Mouse (Mus musculus): Measurements from ENCODE around the gene Creb3l2. TPM values are rescaled to one million over a fixed set of nuclear protein-coding genes. Genes with fewer than 3 reads are reported as not detected.

Gene Creb3l2
- polyA plus RNA-seq, 1 experiment from 2014 or later, result 5.7 TPM

DNA sequence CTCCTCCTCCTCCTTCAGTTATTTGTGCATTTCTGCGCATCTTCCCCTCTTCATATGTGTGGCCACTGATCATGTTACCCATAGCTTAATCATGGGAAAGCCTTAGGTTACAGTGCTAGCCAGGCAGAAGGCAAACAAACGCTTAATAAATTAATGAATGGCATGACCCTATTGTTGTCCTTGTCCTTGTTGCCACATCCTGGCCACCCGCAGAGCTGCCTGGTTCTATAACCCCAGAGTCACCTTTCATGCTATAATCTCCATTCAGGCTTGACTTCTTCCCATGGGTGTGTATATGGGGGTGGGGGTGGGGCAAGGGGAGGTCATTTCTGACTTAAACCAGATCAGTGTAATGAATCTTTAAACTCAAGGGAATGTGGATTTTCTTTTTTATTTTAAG, 37.6 kb downstream of the Creb3l2 start:
- Histone ChIP-seq H3K27me3 (no peaks in the 10 kb centered on the region), H3K36me3 (no peaks in the 10 kb centered on the region), H3K4me2 (no peak overlapping the region), H3K4me1 (replicated peaks) (peaks cover 20% of the 10 kb centered on the region), H3K27ac (replicated peaks) (no peak overlapping the region), H3K9ac (no peak overlapping the region), H3K4me3 (no peak overlapping the region), H3K9me3 (no peaks in the 10 kb centered on the region)
- 44% methylated on average over 3 of the region's 3 CpGs for WGBS
- no peak for ATAC-seq (ENCODE audit: low read depth)

DNA sequence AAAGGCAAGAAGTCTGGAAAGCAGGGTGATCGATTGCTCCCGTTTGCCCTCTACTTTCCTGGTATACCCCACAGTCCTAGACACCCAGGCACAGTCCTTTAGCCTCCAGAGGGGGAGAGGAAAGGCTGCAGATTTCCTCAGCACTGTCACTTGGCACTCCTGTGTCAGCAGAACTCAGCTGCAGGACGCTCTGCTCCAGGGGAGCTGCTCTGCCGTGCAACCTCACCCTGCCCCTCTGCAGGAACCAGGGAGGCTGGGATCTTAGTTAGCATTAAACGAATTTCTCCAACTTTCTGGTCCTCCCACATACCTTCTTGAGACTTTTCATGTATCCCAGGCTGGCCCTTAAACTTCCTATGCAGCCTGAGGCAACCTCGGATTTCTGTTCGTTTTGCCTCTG, 40.0 kb downstream of the Creb3l2 start:
- 64% methylated on average over 7 of the region's 7 CpGs for WGBS
- H3K4me1 ChIP-seq (replicated peaks), result peaks cover 20% of the 10 kb centered on the region
- H3K4me2 ChIP-seq, result no peak overlapping the region
- H3K27ac ChIP-seq (replicated peaks), result no peak overlapping the region
- no peak overlapping the region for H3K9ac ChIP-seq
- H3K4me3 ChIP-seq, result no peak overlapping the region
- no peaks in the 10 kb centered on the region for H3K9me3 ChIP-seq
- ATAC-seq (ENCODE audit: low read depth), result no peak
- no peaks in the 10 kb centered on the region for H3K27me3 ChIP-seq
- no peaks in the 10 kb centered on the region for H3K36me3 ChIP-seq

- no peak overlapping the region for H3K9ac ChIP-seq
- H3K36me3 ChIP-seq, result no peaks in the 10 kb centered on the region
- H3K27ac ChIP-seq (replicated peaks), result no peak overlapping the region
- no peaks in the 10 kb centered on the region for H3K27me3 ChIP-seq
- no peak for ATAC-seq (ENCODE audit: low read depth)
- WGBS, result 90% methylated on average over 11 of the region's 11 CpGs
- H3K9me3 ChIP-seq, result no peaks in the 10 kb centered on the region
- H3K4me2 ChIP-seq, result no peak overlapping the region
- no peak overlapping the region for H3K4me3 ChIP-seq
- peaks cover 20% of the 10 kb centered on the region for H3K4me1 ChIP-seq (replicated peaks)
Observed at GRCm38 (mm10) chr6:37400866-37401525, 41.0 kb downstream of the Creb3l2 start.

DNA sequence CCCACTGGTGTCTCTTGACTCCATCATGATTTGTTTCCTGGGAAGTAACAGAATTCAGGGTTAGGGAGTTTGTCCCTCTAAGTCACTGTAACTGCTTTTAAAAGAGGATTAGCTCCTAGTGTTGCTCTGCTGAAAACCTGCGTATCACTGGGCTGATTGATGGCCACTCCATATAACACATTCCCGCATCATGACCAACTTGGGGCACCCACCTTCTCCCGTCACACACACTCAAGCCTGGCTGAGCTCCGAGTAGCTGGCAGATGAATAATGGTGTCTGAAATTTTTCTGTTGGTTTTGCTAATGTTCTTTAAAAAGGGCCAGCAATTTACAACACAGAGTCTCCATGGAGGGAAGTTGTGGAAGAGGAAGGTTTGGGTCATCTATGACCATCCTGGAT, 41.8 kb downstream of the Creb3l2 start:
- no peaks in the 10 kb centered on the region for H3K27me3 ChIP-seq
- no peak overlapping the region for H3K4me2 ChIP-seq
- 81% methylated on average over 4 of the region's 4 CpGs for WGBS
- H3K9ac ChIP-seq, result no peak overlapping the region
- no peak for ATAC-seq (ENCODE audit: low read depth)
- no peak overlapping the region for H3K27ac ChIP-seq (replicated peaks)
- no peaks in the 10 kb centered on the region for H3K36me3 ChIP-seq
- peaks cover 20% of the 10 kb centered on the region for H3K4me1 ChIP-seq (replicated peaks)
- H3K9me3 ChIP-seq, result no peaks in the 10 kb centered on the region
- no peak overlapping the region for H3K4me3 ChIP-seq

- Histone ChIP-seq H3K4me2 (no peak overlapping the region), H3K4me3 (no peak overlapping the region), H3K36me3 (no peaks in the 10 kb centered on the region), H3K27me3 (no peaks in the 10 kb centered on the region), H3K27ac (replicated peaks) (no peak overlapping the region), H3K4me1 (replicated peaks) (peaks cover 14% of the 10 kb centered on the region; the same call in 1 of the 2 replicates), H3K9me3 (no peaks in the 10 kb centered on the region), H3K9ac (no peak overlapping the region)
- 84% methylated on average over 10 of the region's 10 CpGs for WGBS
- ATAC-seq (ENCODE audit: low read depth), result no peak
Observed at GRCm38 (mm10) chr6:37398943-37399342, 43.0 kb downstream of the Creb3l2 start.

DNA sequence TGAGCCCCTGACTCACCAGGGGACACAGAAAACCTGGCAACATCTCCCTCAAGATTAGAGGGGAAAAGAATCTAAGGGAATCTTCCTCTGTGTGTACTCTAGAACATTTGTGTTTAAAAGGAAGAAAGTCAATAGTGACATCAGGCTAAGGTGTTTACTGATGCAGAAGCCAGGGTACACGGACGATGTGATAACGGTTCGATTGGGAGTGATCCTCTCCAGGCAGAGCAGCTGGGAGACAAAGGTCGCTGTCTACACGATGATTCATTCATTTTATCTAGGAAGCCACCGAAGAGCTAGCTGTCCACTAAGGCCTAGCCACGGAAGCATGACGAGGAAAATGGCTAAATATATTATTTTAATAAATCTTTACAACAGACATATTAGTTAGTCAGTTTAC, 44.0 kb downstream of the Creb3l2 start:
- H3K9me3 ChIP-seq, result no peaks in the 10 kb centered on the region
- 83% methylated on average over 9 of the region's 9 CpGs for whole genome bisulfite sequencing

DNA sequence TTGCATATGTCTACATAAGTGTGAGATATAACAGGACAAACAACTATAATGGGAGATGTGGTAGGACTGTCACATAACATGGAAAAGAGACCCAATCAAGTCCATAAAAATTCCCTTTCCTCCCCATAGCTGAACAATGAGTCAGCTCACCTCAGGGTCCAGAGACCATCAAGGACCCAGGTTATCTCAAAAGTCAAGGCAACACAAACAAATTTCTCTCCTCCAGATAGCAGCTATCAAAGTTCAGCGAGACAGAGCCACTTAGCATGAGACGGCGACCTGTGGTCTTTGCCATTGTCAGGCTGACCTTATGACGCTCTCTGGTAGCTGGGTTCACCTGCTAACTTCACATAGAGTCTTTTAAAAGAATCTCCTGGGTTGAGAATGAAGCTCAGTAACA, 44.7 kb downstream of the Creb3l2 start:
- no peak overlapping the region for H3K9ac ChIP-seq
- H3K27ac ChIP-seq (replicated peaks), result no peak overlapping the region
- ATAC-seq (ENCODE audit: low read depth), result no peak
- WGBS, result 94% methylated on average over 4 of the region's 4 CpGs
- no peaks in the 10 kb centered on the region for H3K27me3 ChIP-seq
- H3K9me3 ChIP-seq, result no peaks in the 10 kb centered on the region
- H3K4me3 ChIP-seq, result no peak overlapping the region
- H3K36me3 ChIP-seq, result no peaks in the 10 kb centered on the region
- no peak overlapping the region for H3K4me2 ChIP-seq
- peaks cover 21% of the 10 kb centered on the region for H3K4me1 ChIP-seq (replicated peaks)

More for the DNA sequence above, 44.0 kb downstream of the Creb3l2 start:
- H3K27ac ChIP-seq (replicated peaks), result no peak overlapping the region
- no peak for ATAC-seq (ENCODE audit: low read depth)
- no peak overlapping the region for H3K4me2 ChIP-seq
- H3K4me1 ChIP-seq (replicated peaks), result peaks cover 15% of the 10 kb centered on the region
- no peak overlapping the region for H3K4me3 ChIP-seq
- no peaks in the 10 kb centered on the region for H3K27me3 ChIP-seq
- no peak overlapping the region for H3K9ac ChIP-seq
- H3K36me3 ChIP-seq, result no peaks in the 10 kb centered on the region

GRCm38 (mm10) chr6:37396127-37396526, 45.8 kb downstream of the Creb3l2 start:
- Histone ChIP-seq H3K9ac (no peak overlapping the region), H3K4me1 (replicated peaks) (peaks cover 16% of the 10 kb centered on the region), H3K4me3 (no peak overlapping the region), H3K36me3 (no peaks in the 10 kb centered on the region), H3K27me3 (no peaks in the 10 kb centered on the region), H3K27ac (replicated peaks) (no peak overlapping the region), H3K4me2 (no peak overlapping the region), H3K9me3 (no peaks in the 10 kb centered on the region)
- 88% methylated on average over 4 of the region's 4 CpGs for WGBS
- no peak for ATAC-seq (ENCODE audit: low read depth)

DNA sequence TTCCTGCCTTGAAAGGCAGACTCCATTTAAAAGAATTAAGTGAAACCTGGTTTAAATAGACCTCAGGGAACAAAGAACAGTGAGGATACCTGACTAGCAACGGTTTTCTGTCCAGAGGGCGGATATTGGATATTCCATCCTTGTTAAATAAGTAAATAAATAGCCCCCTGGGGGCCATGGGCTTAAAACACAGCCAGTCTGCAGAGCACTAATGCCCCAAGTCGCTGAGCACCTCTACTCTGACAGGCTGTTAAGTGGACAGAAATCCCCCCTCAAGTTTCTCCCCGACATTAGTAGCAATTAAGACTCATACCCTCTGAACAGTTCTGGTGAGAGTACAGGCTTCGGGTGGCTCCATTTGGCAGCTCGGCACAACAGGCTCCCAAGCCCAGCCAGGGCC, 48.7 kb downstream of the Creb3l2 start:
- 59% methylated on average over 6 of the region's 6 CpGs for WGBS
- H3K4me1 ChIP-seq (replicated peaks), result peaks cover 9% of the 10 kb centered on the region
- no peak for ATAC-seq (ENCODE audit: low read depth)

DNA sequence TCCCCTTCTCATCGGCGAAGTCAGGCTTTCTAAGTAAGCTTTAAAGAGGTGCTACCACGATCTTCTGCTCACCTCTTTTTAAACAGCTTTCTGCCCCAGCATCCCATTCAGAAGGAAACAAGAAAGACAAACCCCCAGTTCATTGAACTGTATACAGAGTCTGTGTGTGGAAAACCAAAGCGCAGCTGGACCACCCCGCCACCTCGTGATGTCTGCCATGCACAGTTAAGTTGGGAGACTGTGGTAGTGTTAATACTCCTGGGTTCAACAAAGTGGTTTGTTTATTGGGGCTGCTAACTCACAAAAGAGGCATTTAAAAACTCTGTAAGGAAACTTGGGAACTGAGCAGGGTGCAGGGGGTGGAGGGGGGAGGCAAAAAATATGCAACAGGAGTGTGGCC, 49.7 kb downstream of the Creb3l2 start:
- WGBS, result 76% methylated on average over 6 of the region's 6 CpGs
- Histone ChIP-seq H3K4me2 (no peak overlapping the region), H3K4me1 (replicated peaks) (peaks cover 9% of the 10 kb centered on the region), H3K9me3 (no peaks in the 10 kb centered on the region), H3K9ac (no peak overlapping the region), H3K36me3 (no peaks in the 10 kb centered on the region), H3K4me3 (no peak overlapping the region), H3K27ac (replicated peaks) (no peak overlapping the region), H3K27me3 (no peaks in the 10 kb centered on the region)
- no peak for ATAC-seq (ENCODE audit: low read depth)

More for the DNA sequence above, 48.7 kb downstream of the Creb3l2 start:
- no peaks in the 10 kb centered on the region for H3K9me3 ChIP-seq
- H3K9ac ChIP-seq, result no peak overlapping the region
- no peak overlapping the region for H3K4me3 ChIP-seq
- H3K27ac ChIP-seq (replicated peaks), result no peak overlapping the region
- no peaks in the 10 kb centered on the region for H3K36me3 ChIP-seq
- no peaks in the 10 kb centered on the region for H3K27me3 ChIP-seq
- no peak overlapping the region for H3K4me2 ChIP-seq

DNA sequence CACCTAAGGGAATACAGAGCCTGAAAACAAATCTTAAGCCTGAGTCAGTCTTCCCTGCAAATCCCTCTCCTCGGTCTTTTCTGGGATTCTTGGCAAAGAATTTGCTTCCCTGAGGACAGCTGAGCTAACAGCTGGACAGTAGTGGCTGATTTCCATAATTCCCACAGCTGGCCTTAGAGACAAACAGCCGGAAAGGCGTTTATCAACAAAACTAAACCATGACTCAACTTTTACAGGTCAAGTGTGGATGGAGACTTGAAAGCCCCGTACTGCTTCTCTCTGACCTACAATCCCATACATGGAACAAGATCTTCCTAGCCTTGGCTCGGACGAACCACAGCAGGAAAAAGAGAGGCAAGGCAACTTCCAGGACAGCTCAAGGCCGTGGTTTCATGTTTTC, 50.6 kb downstream of the Creb3l2 start:
- Histone ChIP-seq H3K27me3 (no peaks in the 10 kb centered on the region), H3K9ac (no peak overlapping the region), H3K9me3 (no peaks in the 10 kb centered on the region), H3K4me2 (no peak overlapping the region), H3K4me3 (no peak overlapping the region), H3K36me3 (no peaks in the 10 kb centered on the region), H3K4me1 (replicated peaks) (peaks cover 9% of the 10 kb centered on the region), H3K27ac (replicated peaks) (no peak overlapping the region)
- WGBS, result 84% methylated on average over 7 of the region's 7 CpGs
- no peak for ATAC-seq (ENCODE audit: low read depth)

GRCm38 (mm10) chr6:37388960-37389359, 53.0 kb downstream of the Creb3l2 start:
- Histone ChIP-seq H3K27ac (replicated peaks) (no peak overlapping the region), H3K4me1 (replicated peaks) (peaks cover 9% of the 10 kb centered on the region), H3K36me3 (no peaks in the 10 kb centered on the region), H3K4me2 (no peak overlapping the region), H3K9me3 (no peaks in the 10 kb centered on the region), H3K9ac (no peak overlapping the region), H3K27me3 (no peaks in the 10 kb centered on the region), H3K4me3 (no peak overlapping the region)
- WGBS, result 72% methylated on average over 8 of the region's 8 CpGs
- ATAC-seq (ENCODE audit: low read depth), result no peak

- Histone ChIP-seq H3K9ac (no peak overlapping the region), H3K4me1 (replicated peaks) (peaks cover 9% of the 10 kb centered on the region), H3K27ac (replicated peaks) (no peak overlapping the region), H3K4me2 (no peak overlapping the region), H3K36me3 (no peaks in the 10 kb centered on the region), H3K27me3 (no peaks in the 10 kb centered on the region), H3K9me3 (no peaks in the 10 kb centered on the region), H3K4me3 (no peak overlapping the region)
- no peak for ATAC-seq (ENCODE audit: low read depth)
- 83% methylated on average over 6 of the region's 6 CpGs for whole genome bisulfite sequencing
Observed at GRCm38 (mm10) chr6:37388501-37388900, 53.4 kb downstream of the Creb3l2 start.

Measured in neural tube, embryonic 13.5 days (tissue).